Mouse (Mus musculus) small intestine, adult 2 months (tissue): Measurements from ENCODE around the gene Nfix.

Experiments used
- CTCF ChIP-seq: fragments of 200-500 bp; IDR thresholded peaks from 2 replicates; pipeline ENCODE4 v1.5.1; 2012; ENCODE audit warnings: low read depth, mild to moderate bottlenecking, control low read depth, inconsistent platforms, low read length, moderate library complexity, mixed read lengths; ENCODE audit not compliant: insufficient replicate concordance, insufficient read length; ENCODE audit errors: extremely low read depth
- POLR2A ChIP-seq: fragments of 200-500 bp; IDR thresholded peaks from 2 replicates; pipeline ENCODE4 v1.6.1; 2012; ENCODE audit warnings: low read depth, mild to moderate bottlenecking, control low read depth, inconsistent platforms, low read length, moderate library complexity

- TF ChIP-seq CTCF: no peak
- no peak for TF ChIP-seq POLR2A
Observed at GRCm38 (mm10) chr8:84702963-84703465, 97.1 kb downstream of the Nfix start.
